Mouse (Mus musculus): ENCODE results near the gene Vps8. TPM values are rescaled to one million over a fixed set of nuclear protein-coding genes. Genes with fewer than 3 reads are reported as not detected.
A peak's percentile ranks its signal among the peaks of the same experiment; 100 is the strongest.

Vps8 gene
- polyA plus RNA-seq, 1 experiment from 2014 or later: 41.1 TPM

DNA sequence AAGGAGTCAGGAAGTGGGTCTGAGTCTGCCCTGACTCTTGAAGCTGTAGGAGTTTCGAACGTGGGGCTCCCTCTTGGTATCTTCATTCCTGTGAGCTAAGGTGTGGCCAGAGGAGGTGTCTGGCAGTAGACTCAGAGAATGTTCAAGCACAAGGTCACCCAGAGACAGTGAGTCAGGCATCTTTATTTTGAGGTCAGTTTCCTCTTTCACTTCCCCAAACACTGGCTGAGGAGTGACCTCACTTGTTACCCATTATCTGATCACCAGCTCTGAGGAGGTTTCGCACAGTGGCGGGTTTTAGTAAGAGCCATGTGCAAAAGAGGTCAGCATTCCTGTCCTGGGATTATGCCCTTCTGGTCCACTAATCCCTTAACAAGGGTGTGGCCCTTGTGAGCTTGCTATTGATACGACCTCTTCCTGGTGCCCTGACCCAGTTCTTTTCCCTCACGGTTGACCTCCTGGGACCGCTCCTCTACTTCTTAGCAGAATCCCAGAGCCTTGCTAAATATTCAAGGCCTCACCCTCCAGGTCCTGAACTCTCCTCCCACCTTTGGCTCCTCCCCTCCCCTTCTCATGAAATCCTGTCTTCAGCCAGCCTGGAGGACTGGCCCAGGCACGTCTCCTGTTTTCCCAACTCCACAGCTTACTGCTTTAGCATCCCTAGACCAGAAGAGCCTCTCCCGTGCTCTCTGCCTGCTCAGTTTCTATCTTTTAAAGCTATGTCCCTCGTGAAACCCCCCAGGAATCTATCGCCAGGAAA is 40.6 kb upstream of the Vps8 start:
- Histone ChIP-seq H3K27ac (replicated peaks; ENCODE audit: low read depth, low read length) (no peak overlapping the region), H3K36me3 (ENCODE audit: control insufficient read depth, insufficient read depth, low read length) (no peaks in the 10 kb centered on the region), H3K9me3 (ENCODE audit: control insufficient read depth, low read length) (no peaks in the 10 kb centered on the region), H3K4me3 (replicated peaks; ENCODE audit: low read depth, low read length) (no peak overlapping the region), H3K4me1 (ENCODE audit: control insufficient read depth, insufficient read depth, low read length) (peaks cover 10% of the 10 kb centered on the region), H3K9ac (replicated peaks; ENCODE audit: low read length) (no peak overlapping the region), H3K27me3 (ENCODE audit: control insufficient read depth, insufficient read depth, low read length) (no peaks in the 10 kb centered on the region), H3K4me2 (ENCODE audit: low read length) (no peak overlapping the region)
- ATAC-seq (ENCODE audit: low FRiP score, low TSS enrichment) (no peak), DNase-seq (no peak)
- WGBS: 34% methylated on average over 11 of the region's 11 CpGs

DNA sequence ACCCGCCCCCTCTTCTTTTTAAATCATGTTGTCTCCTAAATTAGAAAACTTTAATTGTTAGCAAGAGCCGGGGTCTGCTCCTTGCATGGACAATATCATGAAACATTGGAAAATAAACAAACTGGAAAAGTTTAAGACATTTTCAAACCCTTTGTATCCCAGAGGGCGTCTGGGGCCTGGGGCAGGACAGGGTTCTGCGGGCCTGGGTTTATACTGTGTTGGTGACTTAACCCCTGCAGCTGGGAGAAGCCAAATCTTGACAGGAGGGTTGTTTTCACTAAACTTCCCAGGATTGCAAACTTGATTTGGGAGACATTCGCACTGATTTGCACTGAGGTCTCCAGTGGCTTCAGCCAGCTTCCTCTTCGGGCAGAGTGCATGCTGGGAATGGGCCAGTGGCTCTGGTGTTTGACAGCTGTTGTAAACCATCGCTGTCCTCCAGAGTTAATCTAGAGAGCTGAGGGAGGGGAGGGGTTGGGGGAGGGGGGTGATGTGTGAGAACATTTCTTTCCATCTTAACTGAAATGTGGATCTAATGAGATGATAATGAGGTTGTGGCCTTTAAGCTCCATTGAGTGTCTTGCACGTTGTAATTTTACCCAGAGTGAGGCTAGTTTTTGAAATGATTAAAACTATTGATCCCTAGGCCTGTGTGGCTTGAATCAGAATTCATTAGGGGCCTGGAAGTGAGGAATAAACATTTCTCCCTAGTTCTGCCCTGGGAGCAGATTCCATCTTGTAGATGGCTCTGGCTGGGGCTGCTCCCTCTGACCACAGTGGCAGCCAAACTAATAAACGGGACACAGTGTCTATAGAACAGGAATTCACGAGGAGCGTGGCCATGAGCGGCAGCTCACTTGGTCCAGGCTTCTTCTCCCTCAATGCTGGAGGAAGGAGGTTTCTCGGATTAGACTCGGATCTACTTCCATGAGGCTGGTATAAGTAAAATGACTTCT is 36.7 kb upstream of the Vps8 start:
- peaks cover 10% of the 10 kb centered on the region for H3K4me1 ChIP-seq (ENCODE audit: control insufficient read depth, insufficient read depth, low read length)
- H3K36me3 ChIP-seq (ENCODE audit: control insufficient read depth, insufficient read depth, low read length): no peaks in the 10 kb centered on the region
- ATAC-seq (ENCODE audit: low FRiP score, low TSS enrichment) (no peak), DNase-seq (peak; percentile 35)
- WGBS: 63% methylated on average over 14 of the region's 14 CpGs
- no peaks in the 10 kb centered on the region for H3K27me3 ChIP-seq (ENCODE audit: control insufficient read depth, insufficient read depth, low read length)
- no peak overlapping the region for H3K4me2 ChIP-seq (ENCODE audit: low read length)
- no peak overlapping the region for H3K9ac ChIP-seq (replicated peaks; ENCODE audit: low read length)
- no peak overlapping the region for H3K4me3 ChIP-seq (replicated peaks; ENCODE audit: low read depth, low read length)
- no peaks in the 10 kb centered on the region for H3K9me3 ChIP-seq (ENCODE audit: control insufficient read depth, low read length)
- no peak overlapping the region for H3K27ac ChIP-seq (replicated peaks; ENCODE audit: low read depth, low read length)

DNA sequence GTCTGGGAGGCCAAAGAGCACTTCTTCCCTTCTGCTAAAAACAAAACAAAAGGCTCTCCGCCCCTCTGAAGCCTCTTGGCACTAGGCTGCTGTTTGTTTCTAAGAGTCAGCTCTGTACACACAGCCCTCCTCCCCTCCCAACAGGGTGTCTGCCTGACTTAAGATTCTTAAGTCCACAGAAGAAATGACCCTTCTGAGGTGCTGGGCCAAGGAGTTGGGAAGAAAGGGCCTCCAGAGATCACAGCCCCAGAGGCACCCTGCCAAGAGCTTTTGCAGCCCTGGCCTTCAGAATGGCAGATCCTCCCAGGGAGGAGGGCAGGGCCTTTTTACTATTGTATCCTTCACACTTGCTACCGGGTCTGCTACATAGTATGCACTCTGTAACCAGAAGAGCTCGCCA is 33.6 kb upstream of the Vps8 start:
- ATAC-seq (ENCODE audit: low FRiP score, low TSS enrichment) (no peak), DNase-seq (peak; percentile 33)
- 33% methylated on average over 3 of the region's 3 CpGs for WGBS
- H3K36me3 ChIP-seq (ENCODE audit: control insufficient read depth, insufficient read depth, low read length): no peaks in the 10 kb centered on the region
- no peak overlapping the region for H3K4me2 ChIP-seq (ENCODE audit: low read length)
- peaks cover 10% of the 10 kb centered on the region for H3K4me1 ChIP-seq (ENCODE audit: control insufficient read depth, insufficient read depth, low read length)
- H3K9me3 ChIP-seq (ENCODE audit: control insufficient read depth, low read length): no peaks in the 10 kb centered on the region
- no peak overlapping the region for H3K9ac ChIP-seq (replicated peaks; ENCODE audit: low read length)
- no peaks in the 10 kb centered on the region for H3K27me3 ChIP-seq (ENCODE audit: control insufficient read depth, insufficient read depth, low read length)
- no peak overlapping the region for H3K27ac ChIP-seq (replicated peaks; ENCODE audit: low read depth, low read length)
- no peak overlapping the region for H3K4me3 ChIP-seq (replicated peaks; ENCODE audit: low read depth, low read length)

DNA sequence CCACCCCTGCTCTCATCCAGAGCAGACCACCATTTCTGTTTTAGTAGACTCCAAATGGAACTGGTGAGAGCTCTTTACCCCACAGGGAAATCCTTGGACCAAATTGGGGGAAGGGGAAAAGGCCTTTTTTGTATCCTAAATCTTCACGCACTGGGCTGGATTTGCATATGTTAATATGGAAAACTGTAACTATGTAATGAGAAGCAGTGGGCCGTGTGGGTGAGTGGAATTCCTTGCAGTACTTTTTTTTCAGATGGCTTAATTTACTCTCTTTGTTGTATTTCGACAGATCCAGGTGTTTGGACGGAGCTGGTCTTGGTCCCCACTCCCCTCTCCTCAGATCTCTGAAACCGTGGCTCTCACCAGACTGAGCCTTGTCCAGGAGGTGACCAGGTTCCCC is 32.2 kb upstream of the Vps8 start:
- Histone ChIP-seq H3K4me1 (ENCODE audit: control insufficient read depth, insufficient read depth, low read length) (peaks cover 15% of the 10 kb centered on the region), H3K27me3 (ENCODE audit: control insufficient read depth, insufficient read depth, low read length) (no peaks in the 10 kb centered on the region), H3K4me2 (ENCODE audit: low read length) (no peak overlapping the region), H3K4me3 (replicated peaks; ENCODE audit: low read depth, low read length) (no peak overlapping the region), H3K36me3 (ENCODE audit: control insufficient read depth, insufficient read depth, low read length) (no peaks in the 10 kb centered on the region), H3K9ac (replicated peaks; ENCODE audit: low read length) (no peak overlapping the region), H3K27ac (replicated peaks; ENCODE audit: low read depth, low read length) (no peak overlapping the region), H3K9me3 (ENCODE audit: control insufficient read depth, low read length) (no peaks in the 10 kb centered on the region)
- WGBS: 22% methylated on average over 5 of the region's 5 CpGs
- peak; percentile 29 for DNase-seq
- ATAC-seq (ENCODE audit: low FRiP score, low TSS enrichment): no peak

DNA sequence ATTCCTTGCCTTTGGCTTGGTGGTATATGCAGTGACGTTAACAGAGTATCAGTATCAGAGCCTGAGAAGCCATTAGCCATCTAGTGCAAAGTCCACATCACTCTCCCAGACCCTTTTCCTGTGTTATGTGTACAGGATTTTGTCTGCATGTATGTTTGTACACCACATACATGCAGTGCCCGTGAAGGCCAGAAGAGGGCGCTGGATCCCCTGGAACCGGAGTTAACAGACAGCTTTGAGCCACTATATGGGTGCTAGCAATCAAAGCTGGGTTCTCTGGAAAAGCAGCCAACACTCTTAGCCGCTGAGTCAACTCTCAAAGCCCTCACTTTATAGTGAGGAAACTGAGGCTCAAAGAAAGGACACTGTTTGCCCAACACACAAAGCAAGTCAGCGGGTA is 30.8 kb upstream of the Vps8 start:
- Histone ChIP-seq H3K4me1 (ENCODE audit: control insufficient read depth, insufficient read depth, low read length) (peaks cover 21% of the 10 kb centered on the region), H3K4me2 (ENCODE audit: low read length) (0 out of 2 replicates have a peak overlapping the region, but pooled peaks have one; percentile 13), H3K27me3 (ENCODE audit: control insufficient read depth, insufficient read depth, low read length) (no peaks in the 10 kb centered on the region), H3K27ac (replicated peaks; ENCODE audit: low read depth, low read length) (peak overlapping the region; percentile 77), H3K36me3 (ENCODE audit: control insufficient read depth, insufficient read depth, low read length) (no peaks in the 10 kb centered on the region), H3K4me3 (replicated peaks; ENCODE audit: low read depth, low read length) (no peak overlapping the region), H3K9me3 (ENCODE audit: control insufficient read depth, low read length) (no peaks in the 10 kb centered on the region), H3K9ac (replicated peaks; ENCODE audit: low read length) (no peak overlapping the region)
- no peak for ATAC-seq (ENCODE audit: low FRiP score, low TSS enrichment)
- DNase-seq: peak; percentile 58
- 66% methylated on average over 6 of the region's 6 CpGs for WGBS

DNA sequence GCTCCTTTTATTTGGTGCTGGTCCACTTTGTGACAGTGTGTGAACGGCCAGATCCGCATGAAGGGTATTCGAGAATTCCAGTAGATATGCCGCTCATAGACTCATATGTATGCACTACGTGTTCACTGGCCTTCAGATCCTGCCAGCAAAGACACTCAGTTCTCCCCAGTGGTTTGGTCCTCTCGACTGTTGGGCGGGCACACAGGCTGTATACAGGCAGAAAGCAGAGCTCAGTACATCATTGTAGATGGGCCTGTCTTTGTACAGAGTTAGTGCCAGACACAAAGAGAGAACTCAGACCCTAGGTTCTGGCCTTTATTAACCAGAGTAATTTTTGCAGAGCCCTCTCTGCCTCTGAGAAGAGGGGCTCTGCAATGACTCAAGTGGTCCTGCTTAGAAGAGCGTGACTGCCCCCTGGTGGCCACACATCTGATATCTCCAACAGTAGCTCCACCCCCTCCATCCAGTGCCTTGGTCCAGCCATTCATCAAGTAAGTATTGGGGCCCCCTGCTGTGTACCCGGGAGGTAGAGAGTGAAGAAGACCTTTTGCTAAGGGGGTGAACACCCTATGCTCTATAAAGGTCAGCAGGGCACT is 30.3 kb upstream of the Vps8 start:
- Histone ChIP-seq H3K4me1 (ENCODE audit: control insufficient read depth, insufficient read depth, low read length) (peaks cover 26% of the 10 kb centered on the region), H3K4me3 (replicated peaks; ENCODE audit: low read depth, low read length) (no peak overlapping the region), H3K9me3 (ENCODE audit: control insufficient read depth, low read length) (no peaks in the 10 kb centered on the region), H3K27me3 (ENCODE audit: control insufficient read depth, insufficient read depth, low read length) (no peaks in the 10 kb centered on the region), H3K36me3 (ENCODE audit: control insufficient read depth, insufficient read depth, low read length) (no peaks in the 10 kb centered on the region), H3K9ac (replicated peaks; ENCODE audit: low read length) (no peak overlapping the region), H3K27ac (replicated peaks; ENCODE audit: low read depth, low read length) (peak overlapping the region; percentile 77), H3K4me2 (ENCODE audit: low read length) (0 out of 2 replicates have a peak overlapping the region, but pooled peaks have one; percentile 13)
- peak; percentile 80 for ATAC-seq (ENCODE audit: low FRiP score, low TSS enrichment)
- 27% methylated on average over 9 of the region's 9 CpGs for WGBS
- peak; percentile 96 for DNase-seq

DNA sequence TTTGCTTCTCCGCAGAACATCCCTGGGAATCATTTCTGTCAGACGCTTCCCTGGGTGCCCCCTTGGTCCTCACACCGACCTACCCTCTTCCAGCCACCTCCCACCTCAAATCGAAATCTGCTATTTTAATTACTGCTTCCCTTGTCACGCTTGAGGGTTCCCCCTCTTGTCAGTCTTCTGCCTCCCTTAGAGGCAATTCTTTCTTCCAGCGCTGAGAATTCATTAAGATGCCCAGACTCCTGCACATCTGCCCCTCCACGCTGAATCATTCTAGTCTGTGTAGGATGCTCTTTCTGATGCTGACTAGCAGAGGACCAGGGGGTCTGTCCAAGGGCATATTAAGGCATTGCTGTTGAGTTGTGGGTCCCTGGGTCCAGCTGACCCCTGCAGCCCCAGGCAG is 27.4 kb upstream of the Vps8 start:
- Histone ChIP-seq H3K4me3 (replicated peaks; ENCODE audit: low read depth, low read length) (no peak overlapping the region), H3K4me1 (ENCODE audit: control insufficient read depth, insufficient read depth, low read length) (peaks cover 41% of the 10 kb centered on the region), H3K27me3 (ENCODE audit: control insufficient read depth, insufficient read depth, low read length) (no peaks in the 10 kb centered on the region), H3K9ac (replicated peaks; ENCODE audit: low read length) (peak overlapping the region; percentile 31; the same call in 1 of the 2 replicates), H3K9me3 (ENCODE audit: control insufficient read depth, low read length) (no peaks in the 10 kb centered on the region), H3K27ac (replicated peaks; ENCODE audit: low read depth, low read length) (peak overlapping the region; percentile 73), H3K36me3 (ENCODE audit: control insufficient read depth, insufficient read depth, low read length) (no peaks in the 10 kb centered on the region), H3K4me2 (ENCODE audit: low read length) (peak overlapping the region; percentile 28)
- WGBS: 5% methylated on average over 7 of the region's 7 CpGs
- no peak for ATAC-seq (ENCODE audit: low FRiP score, low TSS enrichment)
- no peak for DNase-seq

DNA sequence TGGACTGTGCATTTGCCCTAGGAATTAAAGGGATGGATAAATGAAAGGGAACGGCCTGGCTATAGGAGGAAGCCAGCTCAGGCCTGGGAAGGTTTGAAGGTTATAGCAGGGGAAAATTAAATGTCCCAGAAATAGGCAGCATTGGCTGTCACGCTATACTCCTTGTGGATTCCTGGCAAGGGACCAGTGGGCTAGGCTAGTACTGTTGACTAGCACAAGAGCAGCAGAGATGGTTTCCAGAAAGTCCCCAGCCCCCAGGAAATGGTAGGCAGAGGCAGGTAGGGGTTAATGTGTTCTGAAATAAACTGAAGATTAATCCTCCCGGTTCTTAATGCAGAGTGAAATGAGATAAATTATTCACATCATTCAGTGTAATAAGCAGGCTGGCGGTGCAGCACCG is 25.2 kb upstream of the Vps8 start:
- 29% methylated on average over 5 of the region's 5 CpGs for WGBS
- no peak for ATAC-seq (ENCODE audit: low FRiP score, low TSS enrichment)
- H3K27ac ChIP-seq (replicated peaks; ENCODE audit: low read depth, low read length): peak overlapping the region; percentile 87

More for the DNA sequence above, 25.2 kb upstream of the Vps8 start:
- Histone ChIP-seq H3K4me1 (ENCODE audit: control insufficient read depth, insufficient read depth, low read length) (peaks cover 41% of the 10 kb centered on the region), H3K27me3 (ENCODE audit: control insufficient read depth, insufficient read depth, low read length) (no peaks in the 10 kb centered on the region), H3K4me3 (replicated peaks; ENCODE audit: low read depth, low read length) (no peak overlapping the region), H3K9ac (replicated peaks; ENCODE audit: low read length) (no peak overlapping the region; the same call in 1 of the 2 replicates), H3K36me3 (ENCODE audit: control insufficient read depth, insufficient read depth, low read length) (no peaks in the 10 kb centered on the region), H3K4me2 (ENCODE audit: low read length) (no peak overlapping the region), H3K9me3 (ENCODE audit: control insufficient read depth, low read length) (no peaks in the 10 kb centered on the region)
- peak; percentile 57 for DNase-seq
